Mouse (Mus musculus) gastrocnemius, postnatal 36 days (tissue): ENCODE measurements around the gene Rpl23. TPM values are rescaled to one million over a fixed set of nuclear protein-coding genes. Genes with fewer than 3 reads are reported as not detected.
"Not testable (repeated sequence)": the region's sequence is repeated elsewhere in the genome, so short reads cannot be mapped to it uniquely, and the experiment has no call there.

Experiments
- DNase-seq, 2 experiments: peaks; one replicate each; pipeline ENCODE4 v3.0.0; 2022
- intact Hi-C: fragments of 180-260 bp; cut with DNase I; formaldehyde crosslinking; loops from one replicate; pipeline ENCODE4 v1.15.1; 2025
- microRNA-seq, 2 experiments: library from miRNA; unstranded; fragments of <30 nt; microRNA quantifications; one replicate each; pipeline ENCODE4 v1.2.0; 2021
- total RNA-seq, 2 experiments: library from RNA; stranded (reverse); gene quantifications; 2 replicates each; pipeline ENCODE4 v1.2.3; 2021

The Rpl23 gene
- total RNA-seq, 2 experiments from 2014 or later = 349 to 430 TPM

DNA sequence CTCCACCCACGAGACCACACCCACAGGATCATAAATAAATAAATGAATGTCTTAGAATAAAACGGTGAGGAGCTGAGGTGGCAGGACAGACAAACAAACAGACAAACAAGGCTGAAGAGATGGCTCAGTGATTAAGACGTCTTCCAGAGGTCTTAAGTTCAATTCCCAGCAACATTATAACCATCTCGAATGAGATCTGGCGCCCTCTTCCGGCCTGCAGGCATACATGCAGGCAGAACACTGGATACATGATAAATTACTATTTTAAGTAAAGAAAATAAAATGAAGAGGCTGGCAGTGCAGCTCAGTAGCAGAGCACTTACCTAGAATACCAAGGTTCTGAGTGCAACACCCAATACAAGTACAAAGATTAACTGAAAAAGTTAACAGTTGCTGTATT is 43.5 kb downstream of the Rpl23 start:
- intact Hi-C loops = no loop called here
- no peak for DNase-seq

DNA sequence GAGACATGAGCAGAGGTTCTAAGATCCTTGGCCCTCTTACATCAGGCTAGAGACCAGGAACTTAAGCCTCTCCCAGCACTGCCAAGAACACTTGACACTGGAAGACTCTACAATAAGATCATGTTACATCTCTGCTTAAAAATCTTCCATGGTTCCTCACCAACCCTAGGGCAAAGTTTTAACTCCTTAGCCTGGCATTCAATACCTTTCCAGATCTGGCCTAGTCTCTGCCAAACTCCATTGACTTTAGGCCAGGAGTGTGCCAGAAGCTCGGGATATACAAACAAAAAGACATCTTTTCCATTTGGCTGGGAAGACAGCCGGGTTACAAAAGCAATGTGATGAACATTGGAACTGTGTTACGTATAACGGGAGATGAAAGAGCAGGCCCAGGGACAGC is 44.6 kb downstream of the Rpl23 start:
- intact Hi-C loops = no loop called here
- DNase-seq = no peak

DNA sequence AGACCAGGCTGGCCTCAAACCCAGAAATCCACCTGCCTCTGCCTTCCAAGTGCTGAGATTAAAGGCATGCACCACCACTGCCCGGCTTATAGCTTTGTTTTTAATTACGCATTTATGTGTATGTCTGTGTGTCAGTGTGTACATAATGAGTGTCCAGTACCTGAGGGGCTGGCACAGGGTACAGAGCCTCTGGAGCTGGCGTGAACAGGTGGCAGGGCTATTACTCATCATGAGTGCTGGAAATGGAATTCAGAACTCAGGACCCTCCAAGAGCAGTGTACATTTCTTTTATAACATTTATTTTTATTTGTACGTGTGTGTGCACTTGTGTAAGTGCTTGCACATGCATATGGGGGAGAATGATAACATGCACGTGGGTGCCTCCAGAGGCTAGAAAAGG is 45.6 kb downstream of the Rpl23 start:
- intact Hi-C loops = no loop called here

GRCm38 (mm10) chr11:97734810-97735209 is 47.4 kb downstream of the Rpl23 start:
- intact Hi-C loops, DNase-seq: not testable (repeated sequence)

More for the DNA sequence above, 45.6 kb downstream of the Rpl23 start:
- no peak for DNase-seq

GRCm38 (mm10) chr11:97733689-97734088 is 48.5 kb downstream of the Rpl23 start:
- DNase-seq = no peak
- intact Hi-C loops = no loop called here

DNA sequence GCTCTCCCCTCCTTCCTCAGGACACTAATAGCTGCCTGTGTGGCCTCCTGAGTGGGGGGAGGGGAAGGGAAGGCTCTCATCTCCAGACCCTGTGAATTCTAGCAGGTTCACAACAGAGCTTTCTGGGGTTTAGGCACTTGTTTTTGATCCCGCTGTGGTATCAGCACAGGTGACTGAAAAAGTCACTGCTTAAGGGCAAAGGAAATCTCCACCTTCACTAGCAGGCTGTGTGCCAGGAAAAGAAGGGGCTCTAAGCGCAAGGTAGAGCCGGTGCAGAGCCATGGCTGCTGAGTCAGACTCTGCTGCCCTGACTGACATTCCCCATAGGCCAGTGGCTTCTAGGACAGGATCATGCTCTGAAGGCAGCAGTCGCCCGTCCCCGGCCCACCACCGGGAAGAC is 53.5 kb downstream of the Rpl23 start:
- intact Hi-C loops = no loop called here
- DNase-seq = no peak

DNA sequence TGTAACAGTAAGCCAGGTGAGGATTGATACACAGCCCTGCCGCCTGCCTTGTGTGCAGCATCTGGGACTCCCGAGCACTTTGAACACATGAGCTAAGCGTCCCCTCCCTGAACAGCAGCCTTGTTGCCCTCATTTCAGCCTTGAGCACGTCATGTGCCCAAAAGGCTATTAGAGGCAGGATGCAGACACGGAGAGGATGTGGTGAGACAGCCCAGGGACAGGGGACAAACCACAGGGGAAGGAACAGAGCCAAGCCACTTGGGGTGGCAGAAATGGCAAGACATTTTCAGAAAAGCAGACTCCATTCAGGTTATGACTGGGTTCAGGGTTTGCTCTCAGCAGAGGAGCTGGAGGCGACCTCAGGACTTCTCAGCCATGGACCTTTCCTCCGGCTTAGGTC is 53.9 kb downstream of the Rpl23 start:
- intact Hi-C loops = no loop called here
- DNase-seq = no peak

Small RNAs within 50 kb of the gene (microRNA-seq; reads per million reads assigned to microRNA genes)
- 0 to 0.36 reads per million in 2 experiments for gene Mir8102

Other genes starting within 250 kb of the Rpl23 start
- under 1 TPM; 0.59 to 0.72 TPM for gene Srcin1, start 206.3 kb downstream of the Rpl23 start, total RNA-seq
- gene Epop, start 152.7 kb downstream of the Rpl23 start, total RNA-seq = 1 to 10 TPM in 1 of 2 experiments, under 1 TPM in 1; 0.91 to 1.2 TPM
- gene Mllt6, start 119.0 kb downstream of the Rpl23 start, total RNA-seq = 10 to 100 TPM; 40.7 to 46.4 TPM
- 100 to 1,000 TPM; 103 to 108 TPM for gene Cisd3, start 96.6 kb downstream of the Rpl23 start, total RNA-seq
- gene Pcgf2, start 81.9 kb downstream of the Rpl23 start, total RNA-seq = 1 to 10 TPM; 2.1 to 2.3 TPM
- 100 to 1,000 TPM; 124 to 129 TPM for gene Psmb3, start 79.0 kb downstream of the Rpl23 start, total RNA-seq
- gene Pip4k2b, start 37.7 kb downstream of the Rpl23 start, total RNA-seq = 10 to 100 TPM; 44.0 to 47.0 TPM
- 1 to 10 TPM; 5.5 to 5.7 TPM for gene Cwc25, start 15.9 kb downstream of the Rpl23 start, total RNA-seq
- not detected for gene 1700001P01Rik, start 6.5 kb downstream of the Rpl23 start, total RNA-seq
- 10 to 100 TPM; 14.2 to 15.4 TPM for gene Lasp1, start 16.6 kb upstream of the Rpl23 start, total RNA-seq
- under 1 TPM; 0.31 to 0.64 TPM for gene B230217C12Rik, start 58.3 kb upstream of the Rpl23 start, total RNA-seq
- not detected for gene Fbxo47, start 101.7 kb upstream of the Rpl23 start, total RNA-seq
- 1 to 10 TPM; 2.8 to 3.7 TPM for gene Plxdc1, start 204.0 kb upstream of the Rpl23 start, total RNA-seq
- under 1 TPM; 0.32 to 0.79 TPM for gene Arl5c, start 213.7 kb upstream of the Rpl23 start, total RNA-seq
- gene Cacnb1, start 240.6 kb upstream of the Rpl23 start, total RNA-seq = 100 to 1,000 TPM; 215 to 243 TPM
- gene Rpl19, start 244.3 kb upstream of the Rpl23 start, total RNA-seq = 100 to 1,000 TPM; 368 to 452 TPM